ENCODE assay signal across 18 mouse cellular contexts in genomic region chr12:73768788-73769187, GRCm38 (mm10).
DNase-seq lines count a peak whose midpoint lies in the region; ATAC-seq lines count a peak whose summit lies in the region.
"Had no signal": no experiment of that assay in that cellular context is flagged by ENCODE, and none has a peak within 500 bp of the region (broad histone marks: within the 10 kb centered on the region; RNA-seq: fewer than 3 reads in every experiment).

No protein-coding gene starts in this region.

- H3K27me3 ChIP-seq in hindbrain, embryonic 15.5 days = no peaks in the 10 kb centered on the region
- H3K27me3 ChIP-seq in hindbrain, embryonic 11.5 days (ENCODE audit: control insufficient read depth, insufficient read depth, low read length) = no peaks in the 10 kb centered on the region
- peaks cover 12% of the 10 kb centered on the region for H3K27me3 ChIP-seq in megakaryocyte, embryonic 14.5 days (replicated peaks)
- H3K27me3 ChIP-seq: liver, embryonic 12.5 days; neural tube, embryonic 15.5 days had no signal

- H3K9ac ChIP-seq in hindbrain, embryonic 15.5 days = no peak overlapping the region
- H3K9ac ChIP-seq in hindbrain, embryonic 11.5 days (ENCODE audit: low read depth, low read length) = no peak overlapping the region
- H3K9ac ChIP-seq: liver, embryonic 12.5 days; midbrain, embryonic 12.5 days; neural tube, embryonic 15.5 days had no signal

- H3K9me3 ChIP-seq in hindbrain, embryonic 15.5 days = no peaks in the 10 kb centered on the region
- no peaks in the 10 kb centered on the region for H3K9me3 ChIP-seq in hindbrain, embryonic 11.5 days (ENCODE audit: control insufficient read depth, low read length)
- H3K9me3 ChIP-seq in megakaryocyte, embryonic 14.5 days = no peaks in the 10 kb centered on the region
- H3K9me3 ChIP-seq: forebrain, embryonic 10.5 days; liver, embryonic 12.5 days; midbrain, embryonic 12.5 days; neural tube, embryonic 15.5 days had no signal

- ATAC-seq in hindbrain, embryonic 15.5 days (ENCODE audit: low FRiP score, low read depth) = no peak
- no peak for ATAC-seq in hindbrain, embryonic 11.5 days (ENCODE audit: low FRiP score)
- no peak for ATAC-seq in megakaryocyte, adult 5-6 weeks (ENCODE audit: poor library complexity, severe bottlenecking)
- ATAC-seq: liver, embryonic 12.5 days had no signal

- DNase-seq in heart, adult 11 months = peak; percentile 93
- DNase-seq in heart, adult 8-10 months (ENCODE audit: low spot score) = no peak
- DNase-seq in hindbrain, embryonic 11.5 days (ENCODE audit: low spot score) = no peak
- DNase-seq in lung, postnatal 25 days (ENCODE audit: low spot score) = peak; percentile 43
- DNase-seq in right cerebral cortex, postnatal 14 days = no peak
- DNase-seq: gastrocnemius, postnatal 10 days; kidney, adult 8-10 months; layer of hippocampus, adult 9-11 months; right cerebral cortex, postnatal 4 days; thymus, postnatal 36 days had no signal

- no peaks in the 10 kb centered on the region for H3K36me3 ChIP-seq in hindbrain, embryonic 15.5 days
- H3K36me3 ChIP-seq in hindbrain, embryonic 11.5 days (ENCODE audit: control insufficient read depth, insufficient read depth, low read length) = no peaks in the 10 kb centered on the region
- no peaks in the 10 kb centered on the region for H3K36me3 ChIP-seq in megakaryocyte, embryonic 14.5 days (replicated peaks; ENCODE audit: low read length)
- H3K36me3 ChIP-seq: forebrain, embryonic 10.5 days; liver, embryonic 12.5 days; midbrain, embryonic 12.5 days; neural tube, embryonic 15.5 days had no signal

- 0 out of 2 replicates have a peak overlapping the region, but pooled peaks have one; percentile 25 for H3K27ac ChIP-seq in hindbrain, embryonic 15.5 days (replicated peaks)
- no peak overlapping the region for H3K27ac ChIP-seq in hindbrain, embryonic 11.5 days (ENCODE audit: low read depth, low read length)
- H3K27ac ChIP-seq: forebrain, embryonic 10.5 days; liver, embryonic 12.5 days; midbrain, embryonic 12.5 days; neural tube, embryonic 15.5 days had no signal

- 55% methylated on average over 5 of the region's 5 CpGs for WGBS in hindbrain, embryonic 15.5 days
- 85% methylated on average over 5 of the region's 5 CpGs for WGBS in hindbrain, embryonic 11.5 days

- H3K4me3 ChIP-seq in hindbrain, embryonic 15.5 days = no peak overlapping the region
- H3K4me3 ChIP-seq in hindbrain, embryonic 11.5 days (ENCODE audit: low read depth, low read length) = no peak overlapping the region
- H3K4me3 ChIP-seq in megakaryocyte, embryonic 14.5 days (replicated peaks) = peak overlapping the region; percentile 29
- H3K4me3 ChIP-seq: forebrain, embryonic 10.5 days; liver, embryonic 12.5 days; midbrain, embryonic 12.5 days; myocyte; neural tube, embryonic 15.5 days had no signal

- peaks cover 3% of the 10 kb centered on the region; the same call in 1 of the 2 replicates for H3K4me1 ChIP-seq in hindbrain, embryonic 15.5 days (replicated peaks)
- H3K4me1 ChIP-seq in hindbrain, embryonic 11.5 days (replicated peaks; ENCODE audit: control insufficient read depth, insufficient read depth, low read length) = no peaks in the 10 kb centered on the region
- H3K4me1 ChIP-seq in megakaryocyte, embryonic 14.5 days = peaks cover 26% of the 10 kb centered on the region

- no peak overlapping the region for H3K4me2 ChIP-seq in hindbrain, embryonic 15.5 days
- H3K4me2 ChIP-seq in hindbrain, embryonic 11.5 days (replicated peaks; ENCODE audit: low read depth, low read length) = no peak overlapping the region
- H3K4me2 ChIP-seq: liver, embryonic 12.5 days; midbrain, embryonic 12.5 days; neural tube, embryonic 15.5 days had no signal

Comparison
In these comparisons a context has a peak if more than half of its experiments do, and no peak if none do; other contexts are left out.
1. DNase-seq: peak in heart, adult 11 months (single experiment) and lung, postnatal 25 days (single experiment); none in heart, adult 8-10 months (single experiment), hindbrain, embryonic 11.5 days (single experiment) and right cerebral cortex, postnatal 14 days (single experiment).